Comparison of ENCODE assay signal across 10 mouse cellular contexts in the genomic region with DNA sequence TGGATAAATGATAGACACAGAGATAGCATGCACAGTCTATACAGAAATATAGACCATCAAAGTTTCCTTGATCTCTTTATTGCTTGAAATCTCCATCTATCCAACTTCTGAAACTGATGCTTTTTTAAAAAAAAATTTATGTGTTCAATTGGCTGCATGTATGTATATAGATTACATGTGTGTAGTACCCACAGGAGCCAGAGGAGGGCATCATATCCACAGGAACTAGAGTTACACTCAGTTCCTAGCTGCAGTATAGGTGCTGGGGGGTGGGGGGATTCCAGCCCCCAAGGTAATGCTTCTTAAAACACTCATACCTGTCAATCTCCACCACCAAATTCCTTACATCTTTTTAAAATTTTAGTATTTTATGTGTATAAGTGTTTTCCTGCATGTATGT. TPM values are rescaled to one million over a fixed set of nuclear protein-coding genes. Genes with fewer than 3 reads are reported as not detected.
DNase-seq lines count a peak whose midpoint lies in the region; ATAC-seq and TF ChIP-seq lines count a peak whose summit lies in the region.
"Had no signal": no experiment of that assay in that cellular context is flagged by ENCODE, and none has a peak within 500 bp of the region (broad histone marks: within the 10 kb centered on the region; RNA-seq: fewer than 3 reads in every experiment).

No protein-coding gene starts in this region.

- DNase-seq in heart, postnatal 0 days (ENCODE audit: low spot score), result no peak
- DNase-seq in heart, adult 9 months (ENCODE audit: low spot score in 2 of 2), result no peak
- DNase-seq in spleen, postnatal 4 days (ENCODE audit: low spot score in 2 of 2), result peak; percentile 58 to 79
- DNase-seq in spleen, adult 12 weeks (ENCODE audit: low spot score), result no peak
- no peak for DNase-seq in lung, postnatal 0 days (ENCODE audit: low spot score)
- DNase-seq in ovary, adult 18-20 months (ENCODE audit: low spot score), result no peak
- DNase-seq in embryo, embryonic 10.5 days (ENCODE audit: low spot score), result no peak

- H3K4me2 ChIP-seq in heart, postnatal 0 days (ENCODE audit: low read depth, low read length), result no peak overlapping the region
- no peak overlapping the region for H3K4me2 ChIP-seq in lung, postnatal 0 days (replicated peaks; ENCODE audit: low read depth, low read length)
- H3K4me2 ChIP-seq: lung, embryonic 15.5 days had no signal

- H3K9ac ChIP-seq in heart, postnatal 0 days (replicated peaks; ENCODE audit: low read depth, low read length), result no peak overlapping the region
- no peak overlapping the region for H3K9ac ChIP-seq in lung, postnatal 0 days (replicated peaks; ENCODE audit: low read depth)
- H3K9ac ChIP-seq: lung, embryonic 15.5 days had no signal

- peaks cover 32% of the 10 kb centered on the region for H3K36me3 ChIP-seq in heart, postnatal 0 days (replicated peaks; ENCODE audit: control insufficient read depth, insufficient read depth, low read length)
- no peaks in the 10 kb centered on the region for H3K36me3 ChIP-seq in lung, postnatal 0 days (ENCODE audit: insufficient read depth, low read length)

- H3K27ac ChIP-seq in heart, postnatal 0 days (ENCODE audit: low read depth), result no peak overlapping the region
- H3K27ac ChIP-seq in lung, postnatal 0 days (ENCODE audit: low read length), result no peak overlapping the region
- H3K27ac ChIP-seq: hindbrain, embryonic 10.5 days; lung, embryonic 15.5 days had no signal

- H3K27me3 ChIP-seq in heart, postnatal 0 days (ENCODE audit: control insufficient read depth, insufficient read depth, low read length), result no peaks in the 10 kb centered on the region
- H3K27me3 ChIP-seq in lung, postnatal 0 days (replicated peaks; ENCODE audit: insufficient read depth, low read length), result no peaks in the 10 kb centered on the region
- H3K27me3 ChIP-seq: lung, embryonic 15.5 days had no signal

- ATAC-seq in heart, postnatal 0 days (ENCODE audit: insufficient read depth, low read depth), result no peak
- ATAC-seq in lung, postnatal 0 days, result no peak
- no peak for ATAC-seq in monocyte, adult 5-6 weeks (replicated peaks; ENCODE audit: insufficient number of reproducible peaks, low FRiP score, low TSS enrichment, poor library complexity, severe bottlenecking)

- H3K4me3 ChIP-seq in heart, postnatal 0 days (ENCODE audit: low read depth, low read length), result no peak overlapping the region
- no peak overlapping the region for H3K4me3 ChIP-seq in lung, postnatal 0 days (ENCODE audit: low read depth, low read length)
- H3K4me3 ChIP-seq: hindbrain, embryonic 10.5 days; lung, embryonic 15.5 days had no signal

- no peaks in the 10 kb centered on the region for H3K9me3 ChIP-seq in heart, postnatal 0 days (replicated peaks; ENCODE audit: control insufficient read depth, low read length)
- H3K9me3 ChIP-seq in lung, postnatal 0 days (ENCODE audit: low read length), result no peaks in the 10 kb centered on the region
- H3K9me3 ChIP-seq: lung, embryonic 15.5 days had no signal

- TF ChIP-seq CTCF in heart, postnatal 0 days (IDR thresholded peaks at IDR 0.05; ENCODE audit: low read depth), result peak; percentile 39
- TF ChIP-seq CTCF in lung, postnatal 0 days (IDR thresholded peaks at IDR 0.05), result peak; percentile 64

- no peaks in the 10 kb centered on the region for H3K4me1 ChIP-seq in heart, postnatal 0 days (ENCODE audit: control insufficient read depth, insufficient read depth)
- no peaks in the 10 kb centered on the region for H3K4me1 ChIP-seq in lung, postnatal 0 days (ENCODE audit: insufficient read depth, low read depth, low read length)
- H3K4me1 ChIP-seq: hindbrain, embryonic 10.5 days; lung, embryonic 15.5 days had no signal

- TF ChIP-seq EP300 in heart, postnatal 0 days (IDR thresholded peaks at IDR 0.05; ENCODE audit: low read depth), result no peak
- no peak for TF ChIP-seq EP300 in lung, postnatal 0 days (IDR thresholded peaks at IDR 0.05)

RNA-seq across cellular contexts. Expression of a gene that starts 39.7 kb away (rescaled TPM):
- 3.2 and 13.6 TPM in 2 replicates for total RNA-seq in heart, postnatal 0 days (2014; rRNA removed; ENCODE audit: low replicate concordance)
- polyA plus RNA-seq in heart, postnatal 0 days (2015; fragmentation: Nextera tagmentation; extraction: Ambion mirVana), result 2.8 and 3.0 TPM in 2 replicates
- 5.9 and 8.9 TPM in 2 replicates for polyA plus RNA-seq in lung, postnatal 0 days (2015; fragmentation: Nextera tagmentation; extraction: Ambion mirVana)
- 2.8 to 7.6 TPM (median 6.0 TPM) in 3 replicates for total RNA-seq in monocyte, adult 5-6 weeks (2017)

RNA-seq across cellular contexts. Expression of a gene that starts 39.9 kb away (rescaled TPM):
- total RNA-seq in heart, postnatal 0 days (2014; rRNA removed; ENCODE audit: low replicate concordance), result 32.8 and 52.5 TPM in 2 replicates
- 77.1 and 80.2 TPM in 2 replicates for polyA plus RNA-seq in heart, postnatal 0 days (2015; fragmentation: Nextera tagmentation; extraction: Ambion mirVana)
- polyA plus RNA-seq in lung, postnatal 0 days (2015; fragmentation: Nextera tagmentation; extraction: Ambion mirVana), result 74.2 and 86.6 TPM in 2 replicates
- 273 to 382 TPM (median 309 TPM) in 3 replicates for total RNA-seq in monocyte, adult 5-6 weeks (2017)

Comparison
In these comparisons a context has a peak if more than half of its experiments do, and no peak if none do; other contexts are left out.
1. DNase-seq: peak in spleen, postnatal 4 days (2 of 2); none in heart, postnatal 0 days (single experiment), heart, adult 9 months (0 of 2), spleen, adult 12 weeks (single experiment), lung, postnatal 0 days (single experiment), ovary, adult 18-20 months (single experiment) and embryo, embryonic 10.5 days (single experiment).